Mouse (Mus musculus) thymus, postnatal 4 days (tissue): ENCODE data around the gene Terf2.
"Not testable (repeated sequence)": the region's sequence is repeated elsewhere in the genome, so short reads cannot be mapped to it uniquely, and the experiment has no call there.

ENCODE experiments used
- DNase-seq: peaks from one replicate; pipeline ENCODE4 v3.0.0; 2021

The Terf2 gene

DNA sequence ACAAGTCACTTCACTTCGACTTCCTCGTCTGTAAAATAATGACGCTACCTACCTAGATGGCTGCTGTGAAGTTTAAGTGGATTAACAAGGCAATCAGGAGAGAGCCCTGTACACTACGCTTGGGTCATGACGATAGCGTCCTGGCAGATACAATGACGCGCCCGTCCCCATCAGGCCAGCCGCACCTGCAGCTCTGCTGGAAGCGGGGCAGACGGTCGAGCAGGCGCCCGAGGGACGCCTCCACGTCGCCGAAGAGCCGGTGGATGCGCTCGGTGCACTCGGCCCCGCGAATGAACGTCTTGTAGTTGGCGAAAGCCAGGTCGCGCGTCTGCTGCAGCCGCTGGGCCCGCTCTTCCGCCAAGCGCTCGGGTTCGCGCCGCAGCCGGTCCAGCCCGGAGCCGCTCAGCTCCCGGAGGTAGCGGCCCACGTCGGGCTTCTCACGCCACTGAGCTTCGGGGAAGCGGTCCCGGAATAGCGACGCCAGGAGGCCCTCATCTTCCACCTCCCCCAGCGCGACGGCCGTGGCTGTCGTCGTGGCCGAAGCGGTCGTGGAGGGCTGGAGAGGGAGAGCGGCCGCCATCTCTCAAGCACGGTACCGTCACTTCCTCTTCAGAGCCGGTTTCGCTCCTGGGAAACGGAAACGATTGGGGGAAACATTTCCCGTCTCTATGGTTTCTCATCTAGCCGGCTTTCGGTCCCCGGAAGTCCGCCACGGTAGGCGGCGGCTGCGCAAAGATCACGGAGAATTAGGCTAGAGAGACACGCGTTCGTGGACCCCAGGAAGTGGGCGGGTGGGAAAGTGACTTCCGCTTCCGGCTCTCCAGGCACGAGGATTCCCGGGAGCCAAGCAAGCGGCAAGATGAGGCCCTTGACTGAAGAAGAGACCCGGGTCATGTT is 40.0 kb downstream of the Terf2 start, which contains the start of the genes Cog8 and Nip7:
TSS of gene Cog8 (minus strand) at position 614 of the 897 bp plus-strand sequence.
TSS of gene Nip7 (plus strand) at position 802 of the 897 bp plus-strand sequence.
- DNase-seq, result peak; percentile 91

DNA sequence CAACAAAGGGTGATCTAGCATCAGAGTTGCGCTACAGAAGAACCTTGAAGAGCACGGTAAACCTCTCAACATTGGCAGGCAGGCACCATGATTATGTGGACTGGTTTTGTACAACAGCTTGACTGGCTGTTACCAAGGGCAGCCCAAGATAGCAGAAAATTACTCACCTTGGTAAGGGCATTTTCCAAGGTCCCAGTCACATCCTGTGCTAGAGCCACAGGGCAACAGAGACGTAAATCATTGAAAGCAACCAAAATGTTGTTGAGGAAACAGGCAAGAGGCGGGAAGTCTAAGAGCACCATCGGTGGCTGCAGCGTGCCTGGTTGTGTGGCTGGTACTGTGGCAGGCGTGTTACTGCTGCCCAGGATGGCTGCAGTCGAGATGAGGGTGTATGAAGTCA is 44.3 kb downstream of the Terf2 start:
- DNase-seq, result no peak

DNA sequence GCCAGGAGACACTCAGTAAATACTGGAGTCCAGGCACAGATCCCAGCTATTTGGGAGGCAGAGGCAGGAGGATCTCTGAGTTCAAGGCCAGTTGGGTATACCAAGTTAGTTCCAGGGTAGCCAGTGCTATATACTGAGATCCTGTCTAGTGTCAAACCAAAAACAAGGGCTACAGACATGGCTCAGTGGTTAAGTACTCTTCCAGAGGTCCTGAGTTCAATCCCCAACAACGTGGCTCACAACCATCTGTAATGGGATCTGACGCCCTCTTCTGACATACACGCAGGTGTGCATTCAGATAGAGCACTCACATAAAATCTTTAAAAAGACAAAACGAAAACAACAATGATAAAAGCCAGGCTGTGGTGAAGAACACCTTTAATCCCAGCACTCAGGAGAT is 46.9 kb downstream of the Terf2 start:
- DNase-seq, result no peak

- peak; percentile 86 for DNase-seq
Measured at GRCm38 (mm10) chr8:107048061-107048941, 48.0 kb downstream of the Terf2 start, which contains the start of gene Pdf. Gene Pdf (minus strand): TSS chr8:107048614.

DNA sequence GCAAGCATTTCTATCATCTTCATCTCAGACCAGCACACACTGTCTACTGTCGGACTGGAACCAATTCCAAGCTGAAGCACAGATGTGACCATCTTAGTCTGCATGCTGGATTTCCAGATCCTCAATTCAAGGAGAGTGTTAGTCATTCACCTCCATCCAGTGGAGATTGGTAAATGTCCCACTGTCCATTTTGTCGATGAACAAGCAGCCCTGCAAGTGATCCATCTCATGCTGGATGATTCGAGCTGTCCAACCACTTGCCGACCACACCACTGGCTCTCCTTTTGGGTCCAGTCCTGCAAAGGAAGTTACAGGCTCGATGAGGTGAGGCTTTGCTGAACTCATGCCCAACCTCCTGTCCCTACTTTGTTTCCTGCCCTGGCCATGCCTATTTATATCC is 49.4 kb downstream of the Terf2 start:
- no peak for DNase-seq

GRCm38 (mm10) chr8:107045478-107045877 is 50.9 kb downstream of the Terf2 start:
- no peak for DNase-seq

- no peak for DNase-seq
Measured at GRCm38 (mm10) chr8:107040632-107041031, 55.7 kb downstream of the Terf2 start.

- no peak for DNase-seq
Measured at GRCm38 (mm10) chr8:107036626-107037025, 59.7 kb downstream of the Terf2 start.

DNA sequence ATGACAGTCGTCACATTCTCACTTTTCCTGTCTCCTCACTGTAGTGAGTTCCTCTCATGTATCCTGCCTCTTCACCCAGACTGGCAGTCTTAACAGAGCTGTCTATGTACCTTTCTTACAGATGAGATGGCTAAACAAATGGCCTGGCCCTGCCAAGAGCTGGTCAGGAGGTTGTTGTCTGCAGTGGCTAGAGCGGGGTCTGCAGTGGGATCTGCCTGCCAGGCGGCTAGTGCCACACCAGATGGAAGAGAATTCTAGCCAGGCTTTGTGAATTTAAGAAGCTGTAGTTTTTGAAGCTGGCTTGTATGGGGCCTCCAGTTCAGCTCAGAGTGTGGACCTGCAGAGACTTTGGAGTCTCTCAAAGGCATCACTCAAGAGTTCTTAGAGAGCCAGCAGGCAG is 60.7 kb downstream of the Terf2 start:
- DNase-seq, result no peak

- DNase-seq, result not testable (repeated sequence)
Measured at GRCm38 (mm10) chr8:107033609-107034008, 62.7 kb downstream of the Terf2 start.

DNA sequence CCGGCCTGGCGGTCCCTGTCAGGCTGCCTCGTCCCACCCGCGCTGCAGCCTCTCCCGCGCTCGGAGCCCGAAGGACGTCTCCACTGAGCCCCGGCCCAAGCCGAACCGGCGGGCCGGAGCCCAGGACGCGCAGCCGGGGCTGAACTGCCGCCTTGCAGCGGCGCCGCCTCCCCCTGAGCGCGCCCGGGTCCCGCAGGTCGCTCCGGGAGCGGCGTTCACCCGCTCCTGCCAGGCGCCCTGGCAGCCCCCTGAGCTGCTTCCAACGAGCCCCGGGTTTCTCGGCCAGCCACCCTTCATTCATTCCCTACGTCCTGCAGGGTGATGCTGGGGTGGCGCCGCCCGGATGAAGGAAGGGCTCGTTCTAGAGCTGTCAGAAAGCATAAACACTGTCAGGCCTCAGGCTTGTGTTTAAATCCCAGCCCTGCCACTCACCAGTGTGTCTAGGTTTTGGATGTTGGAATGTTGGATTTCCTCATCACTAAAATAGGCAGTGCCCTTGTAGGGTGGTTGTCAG is 64.7 kb downstream of the Terf2 start:
- no peak for DNase-seq

DNA sequence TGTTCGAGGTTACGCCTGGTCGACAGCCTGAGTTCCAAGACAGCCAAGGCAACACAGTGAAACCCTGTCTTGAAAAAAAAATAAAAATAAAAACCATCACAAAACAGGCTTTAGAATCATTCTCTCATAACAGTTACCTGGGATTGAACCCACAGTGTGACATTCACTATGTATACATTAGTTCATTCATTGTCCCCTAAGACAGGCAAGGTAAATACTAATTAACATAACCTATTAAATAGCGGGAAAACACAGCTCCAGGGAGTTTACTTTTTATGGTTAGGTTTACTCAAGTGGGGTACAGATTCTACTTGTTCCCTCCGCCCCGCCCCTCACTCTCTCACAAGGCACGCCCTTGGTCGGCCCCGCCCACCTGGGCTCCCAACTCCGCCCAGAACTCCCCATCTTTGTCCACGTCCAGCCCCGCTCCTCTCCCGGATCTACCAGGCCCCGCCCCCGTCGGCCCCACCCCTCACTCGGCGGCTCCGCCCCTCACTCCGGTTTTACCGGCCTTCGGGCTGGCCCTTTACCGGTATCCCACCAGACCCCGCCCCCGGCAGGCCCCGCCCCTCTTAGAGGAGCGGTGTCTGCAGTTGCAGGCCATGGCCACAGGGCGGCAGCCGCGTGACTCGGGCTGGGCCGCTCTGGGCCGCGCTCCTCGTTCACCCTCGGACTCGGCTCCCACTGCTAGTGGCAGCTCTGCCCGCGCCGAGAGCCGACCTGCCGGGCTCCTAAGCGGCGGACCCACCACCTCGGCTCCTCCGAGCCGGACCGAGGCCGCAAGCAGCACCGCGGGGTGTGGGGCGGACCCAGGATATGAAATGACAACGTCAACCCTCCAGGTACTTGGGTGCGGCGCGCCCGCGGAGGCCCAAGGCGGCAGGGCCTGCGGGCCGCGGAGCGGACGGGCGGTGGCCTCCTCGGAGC is 65.4 kb downstream of the Terf2 start, which contains the start of gene Vps4a:
TSS of gene Vps4a (plus strand) at position 573 of the 927 bp plus-strand sequence.
- peak; percentile 98 for DNase-seq

- DNase-seq, result no peak
Measured at GRCm38 (mm10) chr8:107030058-107030457, 66.3 kb downstream of the Terf2 start.

DNA sequence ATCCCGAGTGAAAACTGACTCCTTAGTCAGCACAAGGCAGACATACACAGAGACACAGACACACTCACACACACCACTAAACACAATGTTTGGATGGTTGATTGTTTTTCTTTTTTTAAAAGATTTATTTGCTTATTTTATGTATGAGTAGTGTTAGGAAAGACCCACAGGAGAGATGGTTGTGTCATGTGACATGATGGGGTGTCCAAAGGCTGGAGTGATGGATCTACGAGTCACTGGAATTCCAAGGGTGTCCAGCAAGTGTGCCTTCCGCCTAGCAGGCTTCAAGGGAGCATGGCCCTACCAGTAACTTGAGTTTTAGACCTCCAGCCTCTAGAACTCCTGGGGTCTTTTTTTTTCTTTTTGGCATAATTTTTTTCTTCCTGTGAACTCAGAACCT is 67.0 kb downstream of the Terf2 start:
- no peak for DNase-seq

DNA sequence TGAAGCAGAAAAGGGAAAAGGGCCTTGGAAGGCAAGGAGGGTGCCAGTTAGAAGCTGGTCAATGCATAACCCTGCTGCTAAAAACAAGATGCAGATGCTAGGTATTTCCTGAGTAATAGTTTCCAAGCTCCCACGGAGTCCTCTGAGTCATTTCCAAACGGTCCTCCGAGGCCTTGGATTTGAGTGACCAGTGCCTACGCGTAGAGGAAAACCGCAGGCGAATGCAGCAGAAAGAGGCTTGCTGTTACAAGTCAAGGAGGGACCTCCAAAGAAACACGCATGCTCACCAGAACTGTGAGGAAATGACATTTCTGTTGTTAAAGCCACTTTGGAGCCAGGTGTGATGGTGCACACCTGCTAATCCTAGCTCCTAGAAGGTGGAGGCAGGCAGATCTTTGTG is 72.9 kb downstream of the Terf2 start:
- DNase-seq, result no peak
